Mouse (Mus musculus) effector memory CD4-positive, alpha-beta T cell, adult 5 months (primary cell): ENCODE measurements around the gene Lrfn3. TPM values are rescaled to one million over a fixed set of nuclear protein-coding genes. Genes with fewer than 3 reads are reported as not detected.

Experiments used
- polyA plus RNA-seq: library from polyadenylated mRNA; unstranded; fragments of 100-300 nt; shearing (Covaris generic); gene quantifications from one replicate; pipeline ENCODE4 v1.2.1, GENCODE M21; 2017

Lrfn3 gene
- polyA plus RNA-seq: not detected

GRCm38 (mm10) chr7:30362652-30363343 is at the start of gene Lrfn3:
TSS of gene Lrfn3 (minus strand) at chr7:30362772.

GRCm38 (mm10) chr7:30323795-30324194 is 38.8 kb downstream of the Lrfn3 start, which contains the start of gene Sdhaf1:
TSS of gene Sdhaf1 (minus strand) at chr7:30323895.

GRCm38 (mm10) chr7:30321539-30322284 is 40.9 kb downstream of the Lrfn3 start, which contains the start of gene E130208F15Rik:
TSS of gene E130208F15Rik (plus strand) at chr7:30321740.

GRCm38 (mm10) chr7:30314721-30315155 is 47.8 kb downstream of the Lrfn3 start, which contains the start of gene Syne4:
TSS of gene Syne4 (plus strand) at chr7:30314807.

GRCm38 (mm10) chr7:30308076-30309005 is 54.2 kb downstream of the Lrfn3 start, which contains the start of gene Alkbh6:
TSS of gene Alkbh6 (plus strand) at chr7:30308717.

Other genes with a start within 250 kb of the Lrfn3 start
- gene Zfp382, start 240.8 kb downstream of the Lrfn3 start, polyA plus RNA-seq: 9.1 TPM
- 26.4 TPM for gene Zfp146, start 193.0 kb downstream of the Lrfn3 start, polyA plus RNA-seq
- not detected for gene Cox7a1, start 178.6 kb downstream of the Lrfn3 start, polyA plus RNA-seq
- gene Capns1, start 164.0 kb downstream of the Lrfn3 start, polyA plus RNA-seq: 71.9 TPM
- 22.1 TPM for gene Polr2i, start 130.8 kb downstream of the Lrfn3 start, polyA plus RNA-seq
- gene Tbcb, start 130.5 kb downstream of the Lrfn3 start, polyA plus RNA-seq: 59.1 TPM
- gene Ovol3, start 127.0 kb downstream of the Lrfn3 start, polyA plus RNA-seq: not detected
- 0.37 TPM for gene Thap8, start 82.7 kb downstream of the Lrfn3 start, polyA plus RNA-seq
- gene Wdr62, start 82.4 kb downstream of the Lrfn3 start, polyA plus RNA-seq: 5.2 TPM
- gene Clip3, start 71.0 kb downstream of the Lrfn3 start, polyA plus RNA-seq: 0.41 TPM
- 86.8 TPM for gene Alkbh6, start 54.1 kb downstream of the Lrfn3 start, polyA plus RNA-seq
- 5.9 TPM for gene Syne4, start 48.0 kb downstream of the Lrfn3 start, polyA plus RNA-seq
- gene E130208F15Rik, start 41.0 kb downstream of the Lrfn3 start, polyA plus RNA-seq: not detected
- 20.6 TPM for gene Sdhaf1, start 38.9 kb downstream of the Lrfn3 start, polyA plus RNA-seq
- gene Tyrobp, start 51.0 kb upstream of the Lrfn3 start, polyA plus RNA-seq: 2.8 TPM
- gene Hcst, start 57.1 kb upstream of the Lrfn3 start, polyA plus RNA-seq: 589 TPM
- 853 TPM for gene Nfkbid, start 59.0 kb upstream of the Lrfn3 start, polyA plus RNA-seq
- gene Aplp1, start 82.8 kb upstream of the Lrfn3 start, polyA plus RNA-seq: 34.3 TPM
- gene Kirrel2, start 94.9 kb upstream of the Lrfn3 start, polyA plus RNA-seq: 0.25 TPM
- gene Nphs1, start 95.5 kb upstream of the Lrfn3 start, polyA plus RNA-seq: not detected
- gene Prodh2, start 130.8 kb upstream of the Lrfn3 start, polyA plus RNA-seq: not detected
- gene Arhgap33, start 172.3 kb upstream of the Lrfn3 start, polyA plus RNA-seq: 1.0 TPM
- 3.3 TPM for gene Hspb6, start 189.4 kb upstream of the Lrfn3 start, polyA plus RNA-seq
- 3.3 TPM for gene Proser3, start 189.5 kb upstream of the Lrfn3 start, polyA plus RNA-seq
- gene Lin37, start 197.1 kb upstream of the Lrfn3 start, polyA plus RNA-seq: 48.0 TPM
- 84.8 TPM for gene U2af1l4, start 200.5 kb upstream of the Lrfn3 start, polyA plus RNA-seq
- gene Gm49396, start 200.6 kb upstream of the Lrfn3 start, polyA plus RNA-seq: 57.8 TPM
- gene Psenen, start 200.9 kb upstream of the Lrfn3 start, polyA plus RNA-seq: 137 TPM
- gene Igflr1, start 202.7 kb upstream of the Lrfn3 start, polyA plus RNA-seq: 59.7 TPM
- gene Kmt2b, start 226.0 kb upstream of the Lrfn3 start, polyA plus RNA-seq: 14.0 TPM
- 12.8 TPM for gene Zbtb32, start 236.1 kb upstream of the Lrfn3 start, polyA plus RNA-seq